Mouse (Mus musculus): ENCODE measurements at regions not wholly inside any gene's neighbourhood (a gene's known extent, or its start where the extent isn't known, plus 50 kb on each side); places are given as distances from the start of the nearest gene placed in this dataset.

GRCm38 (mm10) chr3:128036538-128036937, 140.4 kb upstream of the Fam241a start:
- Histone ChIP-seq H3K4me3 (ENCODE audit: low read depth, low read length) (no peak overlapping the region), H3K36me3 (ENCODE audit: control insufficient read depth, insufficient read depth, low read length) (no peaks in the 10 kb centered on the region), H3K27ac (ENCODE audit: insufficient read depth, low read depth, low read length) (no peak overlapping the region), H3K27me3 (ENCODE audit: control insufficient read depth, insufficient read depth, low read length) (0 out of 2 replicates have a peak, but pooled peaks cover 3% of the 10 kb centered on the region), H3K4me1 (ENCODE audit: control insufficient read depth, insufficient read depth, insufficient read length, low read length) (no peaks in the 10 kb centered on the region)
- WGBS: 73% methylated on average over 10 of the region's 10 CpGs
- TF ChIP-seq POLR2A (IDR thresholded peaks at IDR 0.05; ENCODE audit: low read depth, low read length) (no peak), CTCF (IDR thresholded peaks at IDR 0.05; ENCODE audit: extremely low read depth, insufficient read length, insufficient replicate concordance, low read depth, low read length) (no peak)

- H3K4me3 ChIP-seq (ENCODE audit: low read depth, low read length): no peak overlapping the region
- H3K4me1 ChIP-seq (ENCODE audit: control insufficient read depth, insufficient read depth, insufficient read length, low read length): no peaks in the 10 kb centered on the region
- TF ChIP-seq CTCF (IDR thresholded peaks at IDR 0.05; ENCODE audit: extremely low read depth, insufficient read length, insufficient replicate concordance, low read depth, low read length): no peak
- TF ChIP-seq POLR2A (IDR thresholded peaks at IDR 0.05; ENCODE audit: low read depth, low read length): no peak
- WGBS: 87% methylated on average over 3 of the region's 3 CpGs
- no peaks in the 10 kb centered on the region for H3K36me3 ChIP-seq (ENCODE audit: control insufficient read depth, insufficient read depth, low read length)
- no peak overlapping the region for H3K27ac ChIP-seq (ENCODE audit: insufficient read depth, low read depth, low read length)
- no peaks in the 10 kb centered on the region for H3K27me3 ChIP-seq (ENCODE audit: control insufficient read depth, insufficient read depth, low read length)
These were observed 134.2 kb upstream of the Fam241a start for GRCm38 (mm10) chr3:128030352-128030751.

GRCm38 (mm10) chr3:128029565-128029915, 133.4 kb upstream of the Fam241a start:
- no peak for TF ChIP-seq POLR2A (IDR thresholded peaks at IDR 0.05; ENCODE audit: low read depth, low read length)
- no peak for TF ChIP-seq CTCF (IDR thresholded peaks at IDR 0.05; ENCODE audit: extremely low read depth, insufficient read length, insufficient replicate concordance, low read depth, low read length)
- no peak overlapping the region for H3K27ac ChIP-seq (ENCODE audit: insufficient read depth, low read depth, low read length)
- no peaks in the 10 kb centered on the region for H3K4me1 ChIP-seq (ENCODE audit: control insufficient read depth, insufficient read depth, insufficient read length, low read length)
- WGBS: 76% methylated on average over 5 of the region's 5 CpGs
- no peaks in the 10 kb centered on the region for H3K36me3 ChIP-seq (ENCODE audit: control insufficient read depth, insufficient read depth, low read length)
- no peak overlapping the region for H3K4me3 ChIP-seq (ENCODE audit: low read depth, low read length)
- no peaks in the 10 kb centered on the region for H3K27me3 ChIP-seq (ENCODE audit: control insufficient read depth, insufficient read depth, low read length)

- 50% methylated on average over 11 of the region's 11 CpGs for whole genome bisulfite sequencing
- Histone ChIP-seq H3K4me1 (ENCODE audit: control insufficient read depth, insufficient read depth, insufficient read length, low read length) (no peaks in the 10 kb centered on the region), H3K27ac (ENCODE audit: insufficient read depth, low read depth, low read length) (no peak overlapping the region), H3K36me3 (ENCODE audit: control insufficient read depth, insufficient read depth, low read length) (no peaks in the 10 kb centered on the region), H3K27me3 (ENCODE audit: control insufficient read depth, insufficient read depth, low read length) (no peaks in the 10 kb centered on the region), H3K4me3 (ENCODE audit: low read depth, low read length) (no peak overlapping the region)
- TF ChIP-seq POLR2A (IDR thresholded peaks at IDR 0.05; ENCODE audit: low read depth, low read length) (no peak), CTCF (IDR thresholded peaks at IDR 0.05; ENCODE audit: extremely low read depth, insufficient read length, insufficient replicate concordance, low read depth, low read length) (no peak)
These were observed 132.9 kb upstream of the Fam241a start for GRCm38 (mm10) chr3:128028856-128029564.

- Histone ChIP-seq H3K36me3 (ENCODE audit: control insufficient read depth, insufficient read depth, low read length) (no peaks in the 10 kb centered on the region), H3K4me3 (ENCODE audit: low read depth, low read length) (no peak overlapping the region), H3K4me1 (ENCODE audit: control insufficient read depth, insufficient read depth, insufficient read length, low read length) (no peaks in the 10 kb centered on the region), H3K27me3 (ENCODE audit: control insufficient read depth, insufficient read depth, low read length) (no peaks in the 10 kb centered on the region), H3K27ac (ENCODE audit: insufficient read depth, low read depth, low read length) (no peak overlapping the region)
- WGBS: 85% methylated on average over 12 of the region's 12 CpGs
- TF ChIP-seq CTCF (IDR thresholded peaks at IDR 0.05; ENCODE audit: extremely low read depth, insufficient read length, insufficient replicate concordance, low read depth, low read length) (no peak), POLR2A (IDR thresholded peaks at IDR 0.05; ENCODE audit: low read depth, low read length) (no peak)
These were observed 128.7 kb upstream of the Fam241a start for GRCm38 (mm10) chr3:128024856-128025255.

- H3K36me3 ChIP-seq (ENCODE audit: control insufficient read depth, insufficient read depth, low read length): no peaks in the 10 kb centered on the region
- H3K4me3 ChIP-seq (ENCODE audit: low read depth, low read length): no peak overlapping the region
- no peak for TF ChIP-seq CTCF (IDR thresholded peaks at IDR 0.05; ENCODE audit: extremely low read depth, insufficient read length, insufficient replicate concordance, low read depth, low read length)
- no peak for TF ChIP-seq POLR2A (IDR thresholded peaks at IDR 0.05; ENCODE audit: low read depth, low read length)
- no peaks in the 10 kb centered on the region for H3K27me3 ChIP-seq (ENCODE audit: control insufficient read depth, insufficient read depth, low read length)
- H3K27ac ChIP-seq (ENCODE audit: insufficient read depth, low read depth, low read length): no peak overlapping the region
- no peaks in the 10 kb centered on the region for H3K4me1 ChIP-seq (ENCODE audit: control insufficient read depth, insufficient read depth, insufficient read length, low read length)
- 85% methylated on average over 1 of the region's 1 CpGs for WGBS
These were observed 118.8 kb upstream of the Fam241a start for GRCm38 (mm10) chr3:128014909-128015308.

GRCm38 (mm10) chr3:128002905-128003641, 106.9 kb upstream of the Fam241a start:
- no peak for TF ChIP-seq POLR2A (IDR thresholded peaks at IDR 0.05; ENCODE audit: low read depth, low read length)
- H3K4me1 ChIP-seq (ENCODE audit: control insufficient read depth, insufficient read depth, insufficient read length, low read length): no peaks in the 10 kb centered on the region
- no peak overlapping the region for H3K27ac ChIP-seq (ENCODE audit: insufficient read depth, low read depth, low read length)
- H3K36me3 ChIP-seq (ENCODE audit: control insufficient read depth, insufficient read depth, low read length): no peaks in the 10 kb centered on the region
- no peak overlapping the region for H3K4me3 ChIP-seq (ENCODE audit: low read depth, low read length)
- 81% methylated on average over 18 of the region's 18 CpGs for WGBS
- no peaks in the 10 kb centered on the region for H3K27me3 ChIP-seq (ENCODE audit: control insufficient read depth, insufficient read depth, low read length)

Measured in small intestine, adult 2 months (tissue).